Mouse (Mus musculus): ENCODE measurements at regions not wholly inside any gene's neighbourhood (a gene's known extent, or its start where the extent isn't known, plus 50 kb on each side); places are given as distances from the start of the nearest gene placed in this dataset.

DNA sequence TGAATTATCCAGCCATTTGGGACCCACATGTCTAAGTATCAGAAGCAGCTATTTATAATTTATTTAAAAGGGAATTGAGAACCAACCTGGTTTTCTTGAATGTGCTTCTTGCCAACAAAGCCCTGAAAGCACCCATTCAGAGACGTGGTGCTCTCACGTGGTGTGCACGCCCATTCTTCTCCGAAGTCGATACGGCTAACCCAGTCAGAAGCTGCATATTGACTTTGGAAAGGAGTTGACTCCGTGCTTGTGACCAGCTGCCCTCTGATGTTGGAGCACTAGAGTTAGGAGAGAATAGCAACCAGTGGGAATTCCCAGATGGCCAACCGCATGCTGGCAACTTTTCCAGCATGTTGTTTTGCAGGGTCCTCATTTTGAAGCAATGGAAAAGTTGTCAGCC lies 240.2 kb upstream of the Lrtm1 start:
- Histone ChIP-seq H3K4me3 (no peak overlapping the region), H3K9ac (replicated peaks) (no peak overlapping the region), H3K36me3 (no peaks in the 10 kb centered on the region), H3K4me1 (no peaks in the 10 kb centered on the region), H3K27me3 (no peaks in the 10 kb centered on the region), H3K4me2 (replicated peaks) (no peak overlapping the region), H3K9me3 (no peaks in the 10 kb centered on the region), H3K27ac (replicated peaks) (no peak overlapping the region)
- no peak for ATAC-seq (replicated peaks)
- 84% methylated on average over 8 of the region's 8 CpGs for WGBS

DNA sequence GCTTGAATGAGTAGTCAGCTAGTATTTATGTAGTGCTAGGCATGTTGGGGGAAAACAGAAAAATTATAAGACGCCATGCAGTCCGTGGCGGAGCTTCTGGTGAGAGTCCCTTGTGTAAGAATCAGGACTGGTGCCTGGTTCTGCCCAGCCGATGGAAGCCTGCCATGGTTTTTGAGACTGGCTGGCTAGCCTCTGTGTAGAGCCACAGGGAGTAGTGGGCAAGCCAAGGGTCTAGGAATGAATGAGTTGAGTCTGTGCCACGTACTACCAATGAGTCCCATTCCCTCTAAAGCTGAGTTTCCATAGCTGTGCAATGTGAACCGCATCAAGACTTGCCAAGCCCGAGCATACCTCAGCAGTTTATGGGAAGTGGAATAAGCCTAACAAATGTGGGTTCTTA lies 236.3 kb upstream of the Lrtm1 start:
- no peaks in the 10 kb centered on the region for H3K27me3 ChIP-seq
- WGBS = 81% methylated on average over 7 of the region's 7 CpGs
- no peaks in the 10 kb centered on the region for H3K4me1 ChIP-seq
- no peak overlapping the region for H3K9ac ChIP-seq (replicated peaks)
- ATAC-seq (replicated peaks) = no peak
- H3K4me2 ChIP-seq (replicated peaks) = no peak overlapping the region
- no peak overlapping the region for H3K4me3 ChIP-seq
- no peaks in the 10 kb centered on the region for H3K36me3 ChIP-seq
- no peaks in the 10 kb centered on the region for H3K9me3 ChIP-seq
- no peak overlapping the region for H3K27ac ChIP-seq (replicated peaks)

DNA sequence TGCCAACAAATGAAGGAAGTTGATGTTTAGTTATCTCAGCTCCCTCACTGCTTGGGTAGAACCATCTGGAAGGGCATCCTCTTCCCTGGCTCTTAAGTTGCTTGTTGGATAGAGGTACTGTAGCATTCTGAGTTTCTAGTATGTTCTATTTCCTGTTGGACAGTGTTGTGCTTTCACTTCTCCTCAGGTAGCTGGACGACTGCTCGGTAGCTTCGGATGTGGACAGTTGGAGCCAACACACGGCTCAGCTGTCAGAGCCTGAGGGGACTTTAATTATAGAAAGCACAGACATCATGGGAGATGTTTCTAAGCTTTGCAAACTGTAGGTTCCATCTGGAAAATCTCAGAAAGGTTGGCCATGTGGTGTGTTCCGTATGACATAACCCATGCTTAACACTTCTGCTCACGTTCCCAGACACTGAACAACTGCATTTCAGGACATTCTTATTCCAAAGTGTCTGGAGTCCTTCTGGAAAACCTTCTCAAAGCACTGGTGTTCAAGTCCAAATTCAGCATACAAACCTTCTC lies 233.8 kb upstream of the Lrtm1 start:
- WGBS = 84% methylated on average over 6 of the region's 6 CpGs
- Histone ChIP-seq H3K36me3 (no peaks in the 10 kb centered on the region), H3K4me1 (no peaks in the 10 kb centered on the region), H3K4me3 (no peak overlapping the region), H3K27me3 (no peaks in the 10 kb centered on the region), H3K27ac (replicated peaks) (no peak overlapping the region), H3K9ac (replicated peaks) (no peak overlapping the region), H3K9me3 (no peaks in the 10 kb centered on the region), H3K4me2 (replicated peaks) (no peak overlapping the region)
- no peak for ATAC-seq (replicated peaks)

DNA sequence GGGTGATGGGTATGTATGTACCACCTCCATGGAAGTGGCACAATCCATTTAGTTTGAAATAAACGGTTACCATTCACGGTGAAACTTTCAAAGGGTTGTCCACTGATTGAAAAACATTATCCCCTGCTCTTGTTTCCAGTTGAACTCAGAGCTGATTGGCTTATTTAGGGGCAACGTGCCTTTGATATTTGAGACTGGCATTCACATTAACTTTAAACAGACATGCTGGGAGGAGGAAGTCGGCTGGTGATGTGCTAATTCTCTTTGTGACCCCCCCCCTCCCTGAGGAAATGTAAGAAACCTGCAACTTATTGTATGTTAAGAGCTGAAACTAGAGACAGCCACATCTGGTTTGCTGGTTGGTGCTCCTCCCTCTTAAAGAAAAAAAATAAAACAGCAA lies 219.7 kb upstream of the Lrtm1 start:
- no peak overlapping the region for H3K4me2 ChIP-seq (replicated peaks)
- no peaks in the 10 kb centered on the region for H3K27me3 ChIP-seq
- WGBS = 2% methylated on average over 4 of the region's 4 CpGs
- peaks cover 8% of the 10 kb centered on the region; the same call in 1 of the 2 replicates for H3K4me1 ChIP-seq
- H3K27ac ChIP-seq (replicated peaks) = no peak overlapping the region
- no peak for ATAC-seq (replicated peaks)
- H3K9ac ChIP-seq (replicated peaks) = no peak overlapping the region
- H3K9me3 ChIP-seq = no peaks in the 10 kb centered on the region
- H3K4me3 ChIP-seq = no peak overlapping the region
- H3K36me3 ChIP-seq = no peaks in the 10 kb centered on the region

DNA sequence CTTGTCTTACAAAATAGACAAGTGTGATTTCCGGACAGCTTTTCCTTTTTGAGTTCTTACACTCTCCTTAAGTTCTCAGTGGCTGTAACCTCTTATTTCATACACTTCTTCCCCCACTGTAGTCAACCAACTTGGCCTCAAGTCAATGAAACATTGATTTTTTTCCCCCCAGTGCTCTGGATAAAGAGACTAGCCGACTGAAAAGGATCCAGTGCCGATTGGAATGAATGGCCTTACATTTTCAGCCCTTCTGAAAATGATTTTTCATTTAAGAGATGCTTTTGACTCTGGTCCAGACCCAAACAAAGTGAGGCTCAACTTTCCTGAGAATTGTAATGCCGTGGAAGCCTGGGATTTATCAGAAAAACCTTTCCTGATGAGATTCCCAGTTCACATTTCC lies 216.3 kb upstream of the Lrtm1 start:
- Histone ChIP-seq H3K27ac (replicated peaks) (no peak overlapping the region), H3K27me3 (no peaks in the 10 kb centered on the region), H3K4me3 (no peak overlapping the region), H3K4me1 (peaks cover 8% of the 10 kb centered on the region; the same call in 1 of the 2 replicates), H3K9me3 (no peaks in the 10 kb centered on the region), H3K4me2 (replicated peaks) (no peak overlapping the region), H3K36me3 (no peaks in the 10 kb centered on the region), H3K9ac (replicated peaks) (no peak overlapping the region)
- WGBS = 69% methylated on average over 4 of the region's 4 CpGs
- no peak for ATAC-seq (replicated peaks)

DNA sequence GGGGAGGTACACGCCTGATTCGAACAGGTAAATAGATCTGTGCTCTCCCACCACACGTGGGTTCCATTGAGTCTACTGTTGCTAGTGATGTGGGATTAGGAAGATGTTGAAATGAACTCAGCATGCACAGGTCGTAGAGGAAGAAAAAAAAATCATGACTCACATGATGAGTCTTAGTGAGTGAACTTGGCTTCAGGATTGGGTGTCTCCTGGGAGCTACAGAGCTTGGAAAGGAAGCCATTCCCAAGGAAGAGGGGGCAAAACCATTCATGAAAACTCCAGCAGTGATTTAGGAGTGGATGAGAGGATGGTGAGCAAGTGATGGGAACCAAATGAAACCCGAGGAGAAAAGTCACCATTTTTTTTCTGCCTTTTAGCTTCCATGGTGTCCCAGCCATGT lies 215.9 kb upstream of the Lrtm1 start:
- whole genome bisulfite sequencing = 84% methylated on average over 5 of the region's 5 CpGs

DNA sequence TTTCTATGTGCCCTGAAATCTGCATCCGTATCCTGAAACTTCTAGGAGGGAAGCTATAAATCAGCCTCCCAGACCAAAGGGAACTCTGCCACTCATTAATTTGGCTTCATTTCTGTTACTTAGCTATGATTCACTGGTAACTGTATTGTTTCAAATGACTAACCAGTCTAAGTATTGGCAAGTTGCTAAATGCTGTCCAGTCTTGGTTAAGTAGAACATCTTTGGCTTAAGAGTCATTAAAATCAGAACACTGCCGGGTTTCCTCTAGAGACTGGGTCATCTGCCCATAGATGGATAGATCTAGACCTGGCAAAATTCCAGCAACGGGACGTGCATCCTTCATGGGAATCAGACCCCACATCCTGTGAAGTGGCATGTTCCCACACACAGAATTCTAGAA lies 209.9 kb upstream of the Lrtm1 start:
- ATAC-seq (replicated peaks) = no peak
- WGBS = 84% methylated on average over 4 of the region's 4 CpGs

More for the DNA sequence above, 215.9 kb upstream of the Lrtm1 start:
- H3K9me3 ChIP-seq = no peaks in the 10 kb centered on the region
- no peak overlapping the region for H3K4me2 ChIP-seq (replicated peaks)
- no peak overlapping the region for H3K4me3 ChIP-seq
- H3K9ac ChIP-seq (replicated peaks) = no peak overlapping the region
- no peak overlapping the region for H3K27ac ChIP-seq (replicated peaks)
- no peak for ATAC-seq (replicated peaks)
- H3K27me3 ChIP-seq = no peaks in the 10 kb centered on the region
- H3K36me3 ChIP-seq = no peaks in the 10 kb centered on the region
- H3K4me1 ChIP-seq = peaks cover 8% of the 10 kb centered on the region; the same call in 1 of the 2 replicates

DNA sequence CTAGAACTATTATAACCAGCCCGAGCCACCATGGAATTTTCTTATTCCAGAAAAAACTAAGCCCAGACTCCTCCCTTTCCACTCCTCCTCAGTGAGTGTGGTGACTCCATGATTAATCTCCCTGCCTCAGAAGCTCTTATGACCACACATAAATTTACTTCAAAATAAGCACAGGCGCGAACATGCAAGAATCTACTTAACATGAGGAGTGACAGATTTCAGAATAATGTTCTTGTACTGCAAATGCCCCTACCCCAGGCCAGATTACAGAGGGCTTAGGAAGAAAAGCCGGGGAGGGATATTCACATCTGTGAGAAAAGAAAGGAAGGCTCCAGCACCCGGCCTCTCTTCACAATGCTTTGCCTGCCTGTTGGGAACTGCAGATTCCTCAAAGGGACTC lies 208.7 kb upstream of the Lrtm1 start:
- no peak for ATAC-seq (replicated peaks)
- H3K27ac ChIP-seq (replicated peaks) = no peak overlapping the region
- no peak overlapping the region for H3K4me3 ChIP-seq
- no peak overlapping the region for H3K9ac ChIP-seq (replicated peaks)
- no peaks in the 10 kb centered on the region for H3K9me3 ChIP-seq
- H3K27me3 ChIP-seq = no peaks in the 10 kb centered on the region
- H3K4me1 ChIP-seq = no peaks in the 10 kb centered on the region
- WGBS = 56% methylated on average over 5 of the region's 5 CpGs
- no peak overlapping the region for H3K4me2 ChIP-seq (replicated peaks)
- H3K36me3 ChIP-seq = no peaks in the 10 kb centered on the region

More for the DNA sequence above, 209.9 kb upstream of the Lrtm1 start:
- H3K4me2 ChIP-seq (replicated peaks) = no peak overlapping the region
- no peaks in the 10 kb centered on the region for H3K36me3 ChIP-seq
- no peak overlapping the region for H3K9ac ChIP-seq (replicated peaks)
- H3K27me3 ChIP-seq = no peaks in the 10 kb centered on the region
- no peaks in the 10 kb centered on the region for H3K9me3 ChIP-seq
- H3K4me3 ChIP-seq = no peak overlapping the region
- H3K4me1 ChIP-seq = no peaks in the 10 kb centered on the region
- H3K27ac ChIP-seq (replicated peaks) = no peak overlapping the region

DNA sequence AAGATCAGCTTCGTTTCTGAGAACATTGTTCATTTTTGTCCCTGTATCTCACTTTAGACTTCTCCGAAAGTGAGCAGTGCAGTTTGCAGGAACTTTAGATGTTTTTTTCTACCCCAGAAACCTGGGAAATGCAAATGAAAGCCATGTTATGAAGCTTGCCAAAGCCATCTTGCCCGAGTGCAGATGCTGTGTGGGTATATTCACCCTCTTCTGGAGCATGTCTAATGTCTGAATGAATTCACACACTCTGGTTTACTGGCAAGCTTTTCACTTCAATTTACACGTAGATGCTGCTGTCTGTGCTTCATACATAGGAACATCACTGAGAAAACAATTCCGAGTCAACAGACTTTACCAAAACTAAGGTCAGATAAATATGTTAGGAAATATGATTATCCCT lies 197.0 kb upstream of the Lrtm1 start:
- no peaks in the 10 kb centered on the region for H3K36me3 ChIP-seq
- H3K27me3 ChIP-seq = no peaks in the 10 kb centered on the region
- H3K4me2 ChIP-seq (replicated peaks) = no peak overlapping the region
- ATAC-seq (replicated peaks) = no peak
- H3K9me3 ChIP-seq = no peaks in the 10 kb centered on the region
- H3K4me3 ChIP-seq = no peak overlapping the region
- H3K9ac ChIP-seq (replicated peaks) = no peak overlapping the region
- 61% methylated on average over 5 of the region's 5 CpGs for WGBS
- H3K4me1 ChIP-seq = 0 out of 2 replicates have a peak, but pooled peaks cover 7% of the 10 kb centered on the region
- 0 out of 2 replicates have a peak overlapping the region, but pooled peaks have one; percentile 11 for H3K27ac ChIP-seq (replicated peaks)

DNA sequence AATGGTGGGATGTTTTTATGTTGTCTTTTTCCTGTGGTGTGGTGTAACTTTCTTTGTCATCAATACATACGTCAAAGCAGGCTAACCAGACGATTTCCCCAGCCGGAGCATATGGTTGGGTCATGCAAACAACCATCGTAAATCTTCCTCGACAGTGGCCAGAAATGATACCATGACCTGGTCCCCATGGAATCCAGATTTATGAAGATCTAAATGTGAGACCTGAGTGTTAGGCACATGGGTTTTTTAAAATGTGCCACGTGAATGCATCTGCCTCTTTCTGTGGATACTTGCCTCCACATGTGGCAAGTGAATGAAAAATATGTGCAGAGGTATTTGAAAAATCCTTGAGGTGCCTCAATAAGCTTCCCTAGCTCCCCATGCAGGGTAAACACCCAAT lies 190.8 kb upstream of the Lrtm1 start:
- no peak overlapping the region for H3K4me3 ChIP-seq
- WGBS = 89% methylated on average over 6 of the region's 6 CpGs

DNA sequence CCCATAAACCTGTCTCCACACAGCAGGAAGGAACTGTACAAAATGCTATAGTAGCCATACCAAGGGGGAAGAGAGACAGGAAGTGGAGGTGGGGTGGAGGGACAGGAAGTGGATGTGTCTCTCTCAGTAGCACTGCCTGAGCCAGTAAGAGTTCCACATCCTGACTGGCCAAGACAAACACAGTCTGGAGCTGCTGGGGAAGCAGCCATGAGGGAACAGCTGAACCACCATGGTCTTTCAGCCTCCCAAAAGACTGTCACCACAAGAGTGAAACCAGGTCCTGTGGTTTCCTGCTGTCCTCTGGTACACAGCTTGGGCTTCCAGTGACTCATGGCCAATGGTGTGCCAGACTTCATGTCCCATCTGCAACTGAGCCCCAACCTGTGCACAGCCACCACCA lies 180.9 kb upstream of the Lrtm1 start:
- Histone ChIP-seq H3K27me3 (no peaks in the 10 kb centered on the region), H3K4me1 (no peaks in the 10 kb centered on the region), H3K4me3 (no peak overlapping the region), H3K9ac (replicated peaks) (no peak overlapping the region), H3K4me2 (replicated peaks) (no peak overlapping the region), H3K36me3 (no peaks in the 10 kb centered on the region), H3K9me3 (no peaks in the 10 kb centered on the region), H3K27ac (replicated peaks) (no peak overlapping the region)
- no peak for ATAC-seq (replicated peaks)

More for the DNA sequence above, 190.8 kb upstream of the Lrtm1 start:
- no peak overlapping the region for H3K27ac ChIP-seq (replicated peaks)
- H3K27me3 ChIP-seq = no peaks in the 10 kb centered on the region
- H3K36me3 ChIP-seq = no peaks in the 10 kb centered on the region
- ATAC-seq (replicated peaks) = no peak
- H3K9me3 ChIP-seq = no peaks in the 10 kb centered on the region
- H3K9ac ChIP-seq (replicated peaks) = no peak overlapping the region
- H3K4me1 ChIP-seq = no peaks in the 10 kb centered on the region
- no peak overlapping the region for H3K4me2 ChIP-seq (replicated peaks)

DNA sequence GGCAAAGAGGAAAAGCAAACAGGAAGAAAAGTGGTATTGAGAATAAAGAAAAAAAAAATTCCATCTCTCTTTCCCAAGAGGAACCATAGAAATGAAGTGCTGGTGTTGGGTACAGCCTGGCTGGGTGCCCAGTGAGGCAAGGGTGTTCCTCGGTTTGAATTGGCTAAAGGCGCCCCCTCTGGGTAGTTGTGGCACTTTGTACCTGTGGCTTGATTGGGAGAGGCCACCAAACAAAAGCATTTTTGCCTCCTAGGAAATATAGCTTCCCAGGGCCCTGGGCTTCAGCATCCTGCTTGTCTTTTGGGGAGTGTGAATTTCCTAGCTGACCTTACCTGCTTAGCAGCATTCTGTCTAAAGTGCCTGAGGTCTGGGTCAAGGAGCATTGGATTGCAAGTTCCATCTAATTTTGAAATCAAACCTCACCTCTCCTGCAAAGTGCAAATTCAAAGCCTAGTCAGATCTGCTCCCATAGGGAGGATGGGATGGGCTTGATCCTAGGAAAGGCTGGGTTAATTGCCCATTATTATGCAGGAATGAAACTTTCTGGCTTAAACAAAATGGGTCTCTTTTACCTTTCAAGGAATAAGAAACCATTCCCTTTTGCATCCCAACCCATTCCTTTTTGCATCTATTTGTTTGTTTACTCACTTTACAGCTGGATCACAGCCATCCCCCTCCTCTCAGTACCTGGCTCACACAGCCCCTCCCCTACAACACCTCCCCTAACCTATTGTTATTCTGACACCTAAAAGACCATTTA lies 169.0 kb upstream of the Lrtm1 start:
- 19% methylated on average over 2 of the region's 2 CpGs for WGBS
- no peak for ATAC-seq (replicated peaks)

More for the DNA sequence above, 169.0 kb upstream of the Lrtm1 start:
- Histone ChIP-seq H3K36me3 (no peaks in the 10 kb centered on the region), H3K27ac (replicated peaks) (no peak overlapping the region), H3K4me3 (no peak overlapping the region), H3K9ac (replicated peaks) (no peak overlapping the region), H3K4me1 (no peaks in the 10 kb centered on the region), H3K27me3 (no peaks in the 10 kb centered on the region), H3K9me3 (no peaks in the 10 kb centered on the region), H3K4me2 (replicated peaks) (no peak overlapping the region)

Data from forebrain, embryonic 15.5 days (tissue).